Mouse (Mus musculus) thymus, postnatal 36 days (tissue): ENCODE results near the gene Nhsl1.

Source experiments
- DNase-seq, 2 experiments: peaks; one replicate each; pipeline ENCODE4 v3.0.0; 2022; ENCODE audit warnings: mixed read lengths in 2 of 2

The Nhsl1 gene

GRCm38 (mm10) chr10:18403992-18404391 is 85.2 kb downstream of the Nhsl1 start:
- DNase-seq, result no peak

GRCm38 (mm10) chr10:18404679-18405078 is 85.9 kb downstream of the Nhsl1 start:
- no peak for DNase-seq

GRCm38 (mm10) chr10:18407062-18407830 is 88.5 kb downstream of the Nhsl1 start:
- peak; percentile 75 to 80 for DNase-seq

- DNase-seq, result no peak
Measured at GRCm38 (mm10) chr10:18408128-18408527, 89.3 kb downstream of the Nhsl1 start.

- DNase-seq, result no peak
Measured at GRCm38 (mm10) chr10:18408635-18409034, 89.8 kb downstream of the Nhsl1 start.

GRCm38 (mm10) chr10:18409068-18409467 is 90.3 kb downstream of the Nhsl1 start:
- no peak for DNase-seq

GRCm38 (mm10) chr10:18411266-18411665 is 92.5 kb downstream of the Nhsl1 start:
- no peak for DNase-seq

GRCm38 (mm10) chr10:18415946-18416345 is 97.2 kb downstream of the Nhsl1 start:
- DNase-seq, result no peak

- DNase-seq, result no peak
Measured at GRCm38 (mm10) chr10:18418160-18418559, 99.4 kb downstream of the Nhsl1 start.

GRCm38 (mm10) chr10:18419508-18419907 is 100.7 kb downstream of the Nhsl1 start:
- DNase-seq, result no peak

- no peak for DNase-seq
Measured at GRCm38 (mm10) chr10:18420259-18421000, 101.6 kb downstream of the Nhsl1 start.

GRCm38 (mm10) chr10:18422968-18423367 is 104.2 kb downstream of the Nhsl1 start:
- DNase-seq, result peak in 1 of 2 experiments; percentile 14

- DNase-seq, result no peak
Measured at GRCm38 (mm10) chr10:18423557-18423956, 104.8 kb downstream of the Nhsl1 start.

GRCm38 (mm10) chr10:18427866-18428265 is 109.1 kb downstream of the Nhsl1 start:
- DNase-seq, result no peak

- DNase-seq, result peak; percentile 24 to 25
Measured at GRCm38 (mm10) chr10:18429533-18429932, 110.7 kb downstream of the Nhsl1 start.

GRCm38 (mm10) chr10:18430141-18430540 is 111.4 kb downstream of the Nhsl1 start:
- no peak for DNase-seq

- peak; percentile 48 to 51 for DNase-seq
Measured at GRCm38 (mm10) chr10:18430973-18431372, 112.2 kb downstream of the Nhsl1 start.

GRCm38 (mm10) chr10:18431546-18431945 is 112.8 kb downstream of the Nhsl1 start:
- DNase-seq, result no peak

GRCm38 (mm10) chr10:18435454-18435853 is 116.7 kb downstream of the Nhsl1 start:
- no peak for DNase-seq

- DNase-seq, result no peak
Measured at GRCm38 (mm10) chr10:18435938-18436337, 117.2 kb downstream of the Nhsl1 start.

GRCm38 (mm10) chr10:18437584-18437983 is 118.8 kb downstream of the Nhsl1 start:
- no peak for DNase-seq

GRCm38 (mm10) chr10:18445603-18446358 is 127.0 kb downstream of the Nhsl1 start:
- no peak for DNase-seq

GRCm38 (mm10) chr10:18446359-18446820 is 127.6 kb downstream of the Nhsl1 start:
- no peak for DNase-seq
